Mouse (Mus musculus) adrenal gland, adult 2 months (tissue): ENCODE results near the gene Pik3c2a. TPM values are rescaled to one million over a fixed set of nuclear protein-coding genes. Genes with fewer than 3 reads are reported as not detected.
"Not testable (repeated sequence)": the region's sequence is repeated elsewhere in the genome, so short reads cannot be mapped to it uniquely, and the experiment has no call there.

ENCODE experiments used
- DNase-seq: peaks from one replicate; pipeline ENCODE4 v3.0.0; 2021
- polyA plus RNA-seq: library from polyadenylated mRNA; depleted of rRNA; stranded (reverse); fragments of >200 nt; gene quantifications from 2 replicates; pipeline ENCODE4 v1.2.3, GENCODE M21; 2012
- total RNA-seq, 2 experiments: library from RNA; stranded (reverse); gene quantifications; 2 replicates each; pipeline ENCODE4 v1.2.3; 2021

The Pik3c2a gene
- total and polyA plus RNA-seq, 3 experiments: 0.98 to 31.8 (median 26.2) TPM

DNA sequence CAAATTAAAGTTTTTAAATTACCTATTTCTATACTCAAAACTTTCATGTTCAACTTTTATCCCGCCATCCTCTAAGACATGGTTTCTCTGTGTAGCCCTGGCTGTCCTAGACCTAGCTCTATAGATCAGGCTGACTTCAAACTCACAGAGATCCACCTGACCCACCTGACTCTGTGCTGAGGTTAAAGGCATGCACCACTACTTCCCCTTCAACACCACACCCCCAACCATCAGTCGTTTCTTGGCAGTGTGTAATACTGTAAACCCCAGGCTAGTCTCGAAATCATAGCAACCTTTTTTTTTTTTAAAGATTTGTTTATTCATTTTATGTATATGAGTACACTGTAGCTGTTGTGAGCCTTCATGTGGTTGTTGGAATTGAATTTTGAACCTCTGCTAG, 50.9 kb downstream of the Pik3c2a start:
- DNase-seq: no peak

- DNase-seq: not testable (repeated sequence)
Observed at GRCm38 (mm10) chr7:116387389-116387788, 55.9 kb downstream of the Pik3c2a start.

GRCm38 (mm10) chr7:116379181-116379580, 64.1 kb downstream of the Pik3c2a start:
- DNase-seq: not testable (repeated sequence)

DNA sequence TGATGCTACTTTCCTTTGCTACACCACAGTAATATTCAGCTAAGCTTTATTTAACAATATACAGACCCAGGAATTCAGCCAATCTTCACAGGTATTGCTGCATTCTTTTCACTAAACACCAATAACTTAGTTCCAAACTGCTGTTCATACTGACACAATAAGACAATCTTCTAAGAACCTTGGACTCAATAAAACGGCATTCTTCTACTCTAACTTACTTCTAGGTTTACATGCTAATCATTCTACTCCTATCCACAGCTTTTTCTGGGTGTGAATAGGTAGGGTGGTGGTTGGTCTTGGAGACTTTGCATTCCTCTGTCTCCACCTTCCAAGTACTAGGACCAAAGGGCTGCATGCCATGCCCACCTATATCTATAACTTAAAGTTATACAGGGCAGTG, 69.0 kb downstream of the Pik3c2a start:
- no peak for DNase-seq

- DNase-seq: peak; percentile 76
Observed at GRCm38 (mm10) chr7:116336226-116336625, 107.0 kb downstream of the Pik3c2a start.

- no peak for DNase-seq
Observed at GRCm38 (mm10) chr7:116335133-116335532, 108.1 kb downstream of the Pik3c2a start.

- no peak for DNase-seq
Observed at GRCm38 (mm10) chr7:116334669-116335038, 108.6 kb downstream of the Pik3c2a start.

- peak; percentile 97 for DNase-seq
Observed at GRCm38 (mm10) chr7:116333713-116334668, 109.3 kb downstream of the Pik3c2a start, which contains the start of gene Rps13. TSS of gene Rps13 (minus strand) at chr7:116334195.

GRCm38 (mm10) chr7:116331246-116331645, 112.0 kb downstream of the Pik3c2a start:
- DNase-seq: no peak

GRCm38 (mm10) chr7:116329858-116330257, 113.4 kb downstream of the Pik3c2a start:
- no peak for DNase-seq

- no peak for DNase-seq
Observed at GRCm38 (mm10) chr7:116328777-116329176, 114.5 kb downstream of the Pik3c2a start.

DNA sequence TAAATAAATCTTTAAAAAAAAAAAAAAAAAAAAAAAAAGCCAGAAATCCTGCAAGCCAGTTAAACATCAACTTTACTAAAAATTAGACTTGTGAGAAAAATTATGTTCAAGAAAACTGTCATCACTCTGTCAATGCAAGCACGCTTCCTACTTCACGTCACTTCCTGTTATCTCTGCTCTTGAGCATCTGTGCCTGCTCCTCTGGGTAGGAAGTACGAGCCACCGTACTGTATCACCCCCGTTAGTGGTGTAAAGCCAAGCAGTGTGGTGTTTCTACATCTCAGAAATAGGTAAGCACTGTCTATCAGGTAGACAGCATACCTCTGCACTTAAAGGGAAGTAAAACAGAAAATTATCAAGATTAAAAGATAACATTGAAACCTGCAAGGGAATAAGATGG, 115.3 kb downstream of the Pik3c2a start:
- DNase-seq: no peak

- peak; percentile 72 for DNase-seq
Observed at GRCm38 (mm10) chr7:116323331-116323964, 119.8 kb downstream of the Pik3c2a start.

DNA sequence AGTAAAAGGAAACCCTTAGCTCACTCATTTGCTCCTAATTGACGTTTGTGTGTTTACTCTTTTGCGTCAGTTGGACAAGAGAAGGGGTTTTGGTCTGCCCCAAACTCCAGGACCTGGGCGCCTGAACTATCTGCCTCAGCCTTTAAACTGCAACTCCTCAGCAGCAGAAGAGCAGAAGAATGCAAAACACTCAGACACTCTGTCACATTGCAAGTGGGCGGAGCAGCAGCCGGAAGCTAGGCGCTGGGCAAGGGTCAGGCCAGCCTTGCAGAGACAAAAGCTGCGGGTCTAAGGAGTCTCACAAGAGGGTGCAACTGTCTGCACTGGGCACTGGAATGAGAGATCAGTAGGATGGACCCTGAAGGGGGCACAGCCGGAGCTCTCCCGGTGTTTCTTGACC, 133.8 kb downstream of the Pik3c2a start:
- DNase-seq: peak; percentile 34

DNA sequence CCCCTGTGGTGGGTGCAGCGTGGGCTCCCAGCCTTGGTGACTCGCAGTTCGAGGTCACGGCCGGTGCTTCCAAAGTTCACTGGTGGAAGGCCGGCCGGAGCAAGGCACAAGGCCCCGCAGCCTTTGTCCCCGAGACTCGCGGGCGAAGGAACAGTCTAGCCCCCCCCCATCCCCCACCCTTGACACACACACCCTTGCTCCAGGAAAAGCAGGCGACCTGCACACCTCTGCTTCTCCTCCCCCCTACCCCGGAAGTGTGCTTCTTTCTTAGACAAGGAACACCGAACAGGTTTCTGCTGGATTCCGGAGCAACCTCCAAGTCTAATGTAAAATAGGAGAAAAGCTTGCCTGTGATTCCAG, 134.6 kb downstream of the Pik3c2a start:
- no peak for DNase-seq

DNA sequence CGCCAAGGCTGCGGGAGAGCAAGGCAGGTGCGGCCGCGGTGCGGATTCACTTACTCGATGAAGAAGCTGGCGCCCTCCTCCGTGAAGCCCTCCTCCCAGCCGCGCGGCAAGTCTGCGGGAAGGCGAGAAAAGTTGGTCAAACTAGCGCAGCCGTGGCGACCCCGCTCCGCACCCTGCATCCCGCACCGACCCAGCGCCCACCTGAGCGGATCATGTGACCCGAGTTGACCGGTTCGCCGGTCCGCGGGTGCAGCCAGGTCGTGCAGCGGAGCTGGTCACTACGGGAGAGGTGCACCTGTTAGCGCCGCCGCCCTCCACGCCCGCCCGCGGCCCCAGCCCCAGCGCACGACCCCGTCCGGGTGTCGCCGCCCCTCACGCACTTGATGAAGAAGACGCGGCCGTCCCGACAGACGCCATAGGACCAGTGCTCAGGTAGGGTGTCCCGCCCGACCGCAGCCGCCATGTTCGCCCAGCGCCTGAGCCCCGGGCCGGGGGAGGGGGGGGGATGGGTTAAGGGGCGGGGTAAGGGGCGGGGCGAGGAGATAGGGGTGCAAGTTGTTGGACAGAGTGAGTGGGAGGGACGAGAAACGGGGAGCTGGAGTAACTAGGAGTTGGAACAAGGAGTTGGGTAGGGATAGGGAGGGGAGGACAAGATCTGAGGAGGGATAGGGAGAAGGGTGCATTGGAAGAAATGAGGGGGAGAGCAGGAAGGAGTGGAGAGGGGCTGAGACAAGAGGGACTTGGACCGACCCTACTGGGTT, 135.2 kb downstream of the Pik3c2a start, which contains the start of gene Plekha7:
Plekha7 (minus strand) TSS at position 506 of the 761 bp plus-strand sequence.
- DNase-seq: peak; percentile 78

DNA sequence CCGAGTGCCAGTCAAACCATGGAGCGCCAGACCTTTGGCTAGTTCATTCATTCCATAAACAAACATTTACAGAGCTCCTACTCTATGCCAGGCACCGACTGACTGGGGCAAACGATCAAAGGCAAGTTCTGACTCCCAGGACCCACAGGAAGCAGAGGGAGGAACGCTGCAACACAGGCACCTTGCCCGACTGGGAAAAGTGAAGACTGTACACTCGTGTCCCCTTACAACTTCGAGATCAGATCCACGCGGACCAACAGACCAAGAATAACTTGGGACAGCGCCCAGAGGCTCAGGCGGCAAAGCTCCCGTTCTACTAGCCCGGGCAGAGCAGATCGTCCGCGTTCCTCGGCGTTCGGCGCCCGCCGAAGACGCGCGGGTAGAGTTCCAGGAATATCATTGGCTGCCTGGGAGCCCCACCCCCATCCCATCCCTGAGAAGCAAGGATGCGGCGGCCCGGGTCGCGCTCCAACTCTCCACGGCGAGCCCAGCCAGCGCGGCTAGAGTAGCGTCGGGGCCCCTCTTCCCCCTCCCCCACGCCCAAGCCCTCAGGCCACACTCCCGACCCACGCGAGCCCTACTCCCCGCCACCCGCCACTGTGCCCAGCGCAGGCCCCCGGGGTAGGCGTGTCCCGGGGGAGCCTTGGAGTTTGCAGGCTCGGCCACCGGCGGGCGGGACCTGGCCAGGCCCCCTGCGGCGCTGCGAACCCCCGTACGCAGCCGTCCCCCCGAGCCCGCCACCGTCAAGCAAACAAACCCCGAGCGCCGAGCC, 136.0 kb downstream of the Pik3c2a start:
- peak; percentile 88 for DNase-seq

DNA sequence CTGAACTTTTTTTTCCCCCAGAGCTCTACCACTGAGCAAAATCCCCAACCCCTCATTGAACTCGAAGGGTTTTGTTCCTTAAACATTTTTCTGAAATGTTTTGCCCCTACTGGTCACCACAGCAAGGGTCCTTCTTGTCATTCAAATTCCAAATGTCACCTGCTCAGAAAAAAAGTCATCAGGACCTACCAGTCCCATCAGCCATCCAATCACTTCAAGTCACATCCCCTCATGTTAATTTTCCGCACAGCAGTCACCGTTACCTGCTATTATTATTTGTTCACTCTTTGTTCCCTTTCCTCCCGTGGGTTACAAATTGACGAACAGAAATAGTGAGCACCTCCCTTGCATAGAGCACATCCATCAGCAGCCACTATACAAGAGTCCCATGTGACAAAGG, 136.6 kb downstream of the Pik3c2a start:
- no peak for DNase-seq

DNA sequence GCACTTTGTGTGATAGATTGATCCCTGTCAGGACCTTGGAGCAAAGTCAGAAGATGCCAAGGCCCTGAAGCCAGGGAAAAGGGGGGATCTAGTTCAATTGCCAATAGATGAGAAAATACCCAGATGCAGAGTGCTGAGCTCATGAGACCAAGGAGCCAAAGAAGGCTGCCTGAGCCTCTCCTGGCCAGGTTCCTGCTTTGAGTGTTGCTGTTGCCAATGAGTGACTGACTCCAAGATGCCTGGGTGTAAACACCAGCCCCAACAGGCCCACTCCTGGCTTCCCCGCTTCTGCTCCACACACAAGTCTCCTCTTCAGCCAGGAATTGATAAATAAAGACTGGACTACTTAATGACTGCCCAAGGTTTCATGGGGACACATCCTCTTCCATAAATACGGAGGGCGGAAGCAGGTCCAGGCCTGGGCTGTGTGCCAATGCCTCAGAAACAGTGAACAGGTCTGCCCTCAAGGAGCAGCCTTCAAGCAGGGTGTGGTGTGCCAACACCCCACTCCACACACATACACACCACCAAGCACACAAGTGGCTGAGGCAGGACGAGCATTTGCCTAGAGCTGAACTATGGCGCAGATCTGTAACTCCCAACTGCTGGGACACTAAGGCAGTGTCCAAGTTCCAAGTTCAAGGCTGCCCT, 141.5 kb downstream of the Pik3c2a start:
- no peak for DNase-seq

- no peak for DNase-seq
Observed at GRCm38 (mm10) chr7:116301144-116301543, 142.1 kb downstream of the Pik3c2a start.

DNA sequence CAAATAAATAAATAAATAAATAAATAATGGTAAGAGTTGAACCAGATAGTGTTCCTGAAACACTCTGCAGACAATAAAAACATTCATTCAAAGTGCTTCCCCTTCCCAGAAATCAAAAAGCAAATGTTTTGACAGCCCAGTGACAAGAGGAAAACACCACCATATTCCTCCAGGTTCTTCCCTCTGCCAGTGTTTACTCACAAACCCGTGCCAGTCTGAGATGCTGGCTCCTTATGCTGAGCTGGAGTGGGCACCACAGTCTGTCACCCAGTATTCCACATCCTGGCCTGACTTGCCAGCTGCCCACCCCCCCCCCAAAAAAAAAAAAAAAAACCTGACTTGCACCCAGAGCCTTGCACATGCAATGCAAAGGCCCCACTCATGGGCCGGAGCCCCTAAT, 144.4 kb downstream of the Pik3c2a start:
- no peak for DNase-seq
